Mouse (Mus musculus) testis, adult 2 months (tissue): ENCODE results near the gene Slc4a1. TPM values are rescaled to one million over a fixed set of nuclear protein-coding genes. Genes with fewer than 3 reads are reported as not detected.
A peak's percentile ranks its signal among the peaks of the same experiment; 100 is the strongest.

Source experiments
- H3K27ac ChIP-seq: fragments of 200-500 bp; 2 replicates; pipeline ENCODE4 v1.5.1; 2012; ENCODE audit warnings: low read depth, low read length; ENCODE audit not compliant: control insufficient read depth, insufficient read depth
- H3K27me3 ChIP-seq: fragments of 200-500 bp; 2 replicates; pipeline ENCODE4 v1.6.1; 2012; ENCODE audit warnings: mild to moderate bottlenecking, low read length, moderate library complexity; ENCODE audit not compliant: control insufficient read depth, insufficient read depth
- H3K36me3 ChIP-seq: fragments of 200-500 bp; 2 replicates; pipeline ENCODE4 v1.6.1; 2012; ENCODE audit warnings: mild to moderate bottlenecking, low read length; ENCODE audit not compliant: control insufficient read depth, insufficient read depth
- H3K4me1 ChIP-seq: fragments of 200-500 bp; 2 replicates; pipeline ENCODE4 v1.6.1; 2012; ENCODE audit warnings: low read length; ENCODE audit not compliant: control insufficient read depth, insufficient read depth
- H3K4me3 ChIP-seq: fragments of 200-500 bp; 2 replicates; pipeline ENCODE4 v1.5.1; 2012; ENCODE audit warnings: low read depth, mild to moderate bottlenecking, low read length, moderate library complexity, mixed read lengths; ENCODE audit not compliant: control insufficient read depth
- CTCF ChIP-seq: fragments of 200-500 bp; IDR thresholded peaks from 2 replicates; pipeline ENCODE4 v1.5.1; 2012; ENCODE audit warnings: low read depth, mild to moderate bottlenecking, inconsistent platforms, low read length, moderate library complexity; ENCODE audit not compliant: control insufficient read depth, insufficient read depth, insufficient replicate concordance
- POLR2A ChIP-seq: fragments of 200-500 bp; IDR thresholded peaks from 2 replicates; pipeline ENCODE4 v1.6.1; 2012; ENCODE audit warnings: low read depth, mild to moderate bottlenecking, inconsistent platforms, low read length, moderate library complexity; ENCODE audit not compliant: control insufficient read depth
- polyA plus RNA-seq: library from polyadenylated mRNA; depleted of rRNA; stranded (reverse); fragments of >200 nt; gene quantifications from 2 replicates; pipeline ENCODE4 v1.2.3, GENCODE M21; 2012

Gene Slc4a1
- polyA plus RNA-seq, 1 experiment = not detected

GRCm38 (mm10) chr11:102408888-102409794, 43.1 kb upstream of the Slc4a1 start:
- H3K4me1 ChIP-seq = peaks cover 19% of the 10 kb centered on the region
- H3K4me3 ChIP-seq = peak overlapping the region; percentile 99
- H3K27ac ChIP-seq = peak overlapping the region; percentile 97
- no peaks in the 10 kb centered on the region; the same call in 1 of the 2 replicates for H3K36me3 ChIP-seq
- no peaks in the 10 kb centered on the region for H3K27me3 ChIP-seq
- TF ChIP-seq POLR2A (no peak), CTCF (no peak)

GRCm38 (mm10) chr11:102408344-102408876, 42.4 kb upstream of the Slc4a1 start:
- no peaks in the 10 kb centered on the region for H3K27me3 ChIP-seq
- peak overlapping the region; percentile 99 for H3K4me3 ChIP-seq
- H3K36me3 ChIP-seq = no peaks in the 10 kb centered on the region; the same call in 1 of the 2 replicates
- TF ChIP-seq POLR2A (peak; percentile 95), CTCF (no peak)
- H3K27ac ChIP-seq = peak overlapping the region; percentile 97
- H3K4me1 ChIP-seq = peaks cover 19% of the 10 kb centered on the region

- Histone ChIP-seq H3K27ac (peak within 1 kb of the TSS; percentile 97), H3K4me3 (peak within 1 kb of the TSS; percentile 99), H3K4me1 (peaks cover 19% of the 10 kb centered on the region), H3K36me3 (no peaks in the 10 kb centered on the region; the same call in 1 of the 2 replicates), H3K27me3 (no peaks in the 10 kb centered on the region)
- no peak for TF ChIP-seq POLR2A
- TF ChIP-seq CTCF = no peak
These were observed 41.8 kb upstream of the Slc4a1 start, which contains the start of gene Slc25a39 for GRCm38 (mm10) chr11:102407834-102408215. Gene Slc25a39 (minus strand): TSS chr11:102407946.

GRCm38 (mm10) chr11:102406900-102407833, 41.2 kb upstream of the Slc4a1 start:
- Histone ChIP-seq H3K36me3 (no peaks in the 10 kb centered on the region; the same call in 1 of the 2 replicates), H3K27me3 (no peaks in the 10 kb centered on the region), H3K4me1 (peaks cover 19% of the 10 kb centered on the region), H3K4me3 (peak overlapping the region; percentile 99), H3K27ac (peak overlapping the region; percentile 97)
- TF ChIP-seq CTCF (no peak), POLR2A (peak; percentile 69)

- Histone ChIP-seq H3K27ac (peak overlapping the region; percentile 93), H3K36me3 (no peaks in the 10 kb centered on the region; the same call in 1 of the 2 replicates), H3K4me1 (peaks cover 17% of the 10 kb centered on the region), H3K4me3 (peak overlapping the region; percentile 99), H3K27me3 (no peaks in the 10 kb centered on the region)
- TF ChIP-seq CTCF (no peak), POLR2A (no peak)
These were observed 40.4 kb upstream of the Slc4a1 start for GRCm38 (mm10) chr11:102406401-102406800.

GRCm38 (mm10) chr11:102405544-102406285, 39.7 kb upstream of the Slc4a1 start:
- H3K4me3 ChIP-seq = peak overlapping the region; percentile 99

More at GRCm38 (mm10) chr11:102405544-102406285, 39.7 kb upstream of the Slc4a1 start:
- TF ChIP-seq POLR2A (no peak), CTCF (no peak)
- Histone ChIP-seq H3K36me3 (no peaks in the 10 kb centered on the region; the same call in 1 of the 2 replicates), H3K27me3 (no peaks in the 10 kb centered on the region), H3K4me1 (peaks cover 17% of the 10 kb centered on the region), H3K27ac (no peak overlapping the region)
